ENCODE assay signal across 11 mouse cellular contexts in the genomic region with DNA sequence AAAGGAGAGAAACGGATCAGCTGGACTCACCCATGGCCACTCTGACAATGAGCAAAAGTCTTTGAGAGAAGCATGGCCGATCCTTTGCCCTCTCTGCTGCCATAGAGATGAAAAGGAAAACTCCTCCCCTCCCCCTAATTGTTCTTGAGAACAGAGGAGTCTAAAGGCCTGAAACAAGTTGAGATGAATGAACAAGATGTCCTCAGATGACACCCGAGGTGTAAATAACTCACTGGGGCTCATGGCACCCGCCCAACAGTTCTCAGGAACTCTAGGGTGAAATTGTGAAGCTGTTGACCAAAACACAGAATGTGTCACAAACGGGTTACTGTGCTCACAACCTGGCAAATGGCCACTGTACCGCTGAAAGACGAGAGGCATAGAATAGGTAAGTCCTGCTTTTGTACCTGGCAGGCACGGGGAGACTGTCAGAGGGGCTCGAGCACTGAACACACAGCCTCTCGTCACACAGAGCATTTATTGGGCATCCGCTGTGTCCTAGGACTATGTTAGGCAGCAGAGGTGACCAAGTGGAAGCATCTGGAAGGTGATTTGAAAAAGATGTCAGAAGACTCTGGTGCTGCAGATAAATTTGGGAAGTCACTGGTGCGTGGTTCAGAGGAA.
DNase-seq lines count a peak whose midpoint lies in the region; ATAC-seq and TF ChIP-seq lines count a peak whose summit lies in the region.
"Had no signal": no experiment of that assay in that cellular context is flagged by ENCODE, and none has a peak within 500 bp of the region (broad histone marks: within the 10 kb centered on the region; RNA-seq: fewer than 3 reads in every experiment).

No protein-coding gene starts in this region.

- no peaks in the 10 kb centered on the region for H3K36me3 ChIP-seq in kidney, postnatal 0 days (ENCODE audit: insufficient read depth, low read length)
- H3K36me3 ChIP-seq: forebrain, embryonic 10.5 days; limb, embryonic 15.5 days had no signal

- 38% methylated on average over 12 of the region's 12 CpGs for WGBS in kidney, postnatal 0 days

- no peak for TF ChIP-seq CTCF in kidney, postnatal 0 days (IDR thresholded peaks at IDR 0.05; ENCODE audit: low read depth)

- intact Hi-C loops in heart, postnatal 10 days (cut with DNase I), result loop anchor here (5.0 kb wide), 1 partner anchor 64 kb away; no protein-coding TSS in a partner anchor

- H3K27ac ChIP-seq in kidney, postnatal 0 days, result no peak overlapping the region
- H3K27ac ChIP-seq: forebrain, embryonic 10.5 days; limb, embryonic 15.5 days had no signal

- H3K4me1 ChIP-seq in kidney, postnatal 0 days (replicated peaks; ENCODE audit: insufficient read depth, low read length), result 0 out of 2 replicates have a peak, but pooled peaks cover 3% of the 10 kb centered on the region

- no peaks in the 10 kb centered on the region for H3K27me3 ChIP-seq in kidney, postnatal 0 days (ENCODE audit: insufficient read depth, low read length)
- H3K27me3 ChIP-seq: limb, embryonic 15.5 days had no signal

- no peak for ATAC-seq in kidney, postnatal 0 days (replicated peaks; ENCODE audit: low FRiP score, low read depth)
- ATAC-seq: activated CD4-positive, CD25-positive, alpha-beta regulatory T cell, adult 4 months had no signal

- H3K4me2 ChIP-seq in kidney, postnatal 0 days (ENCODE audit: low read length), result no peak overlapping the region
- H3K4me2 ChIP-seq: limb, embryonic 15.5 days had no signal

- no peak overlapping the region for H3K4me3 ChIP-seq in kidney, postnatal 0 days (replicated peaks; ENCODE audit: low read depth, low read length)
- H3K4me3 ChIP-seq: forebrain, embryonic 10.5 days; limb, embryonic 15.5 days had no signal

- H3K9me3 ChIP-seq in kidney, postnatal 0 days (replicated peaks; ENCODE audit: low read length), result no peaks in the 10 kb centered on the region
- H3K9me3 ChIP-seq: forebrain, embryonic 10.5 days; limb, embryonic 15.5 days had no signal

- H3K9ac ChIP-seq in kidney, postnatal 0 days (ENCODE audit: low read depth, low read length), result no peak overlapping the region
- H3K9ac ChIP-seq: limb, embryonic 15.5 days had no signal

- DNase-seq in heart, postnatal 10 days, result peak; percentile 45 to 60
- no peak for DNase-seq in heart, adult 8-10 months (ENCODE audit: low spot score)
- peak; percentile 17 for DNase-seq in lung, postnatal 10 days
- DNase-seq in lung, adult 18-20 months, result no peak
- DNase-seq in cerebellum, postnatal 25 days, result peak; percentile 44 to 68
- peak; percentile 59 for DNase-seq in kidney, postnatal 0 days (ENCODE audit: low spot score)
- no peak for DNase-seq in thymus, postnatal 0 days (ENCODE audit: low spot score)
- DNase-seq in layer of hippocampus, adult 11-12 months (ENCODE audit: low spot score), result no peak

Comparison
In these comparisons a context has a peak if more than half of its experiments do, and no peak if none do; other contexts are left out.
1. DNase-seq: peak in heart, postnatal 10 days (2 of 2), lung, postnatal 10 days (single experiment), cerebellum, postnatal 25 days (2 of 2) and kidney, postnatal 0 days (single experiment); none in heart, adult 8-10 months (single experiment), lung, adult 18-20 months (0 of 2), thymus, postnatal 0 days (single experiment) and layer of hippocampus, adult 11-12 months (single experiment).